Mouse (Mus musculus) heart, postnatal 36 days (tissue): ENCODE data around the gene Fxn. TPM values are rescaled to one million over a fixed set of nuclear protein-coding genes. Genes with fewer than 3 reads are reported as not detected.
A peak's percentile ranks its signal among the peaks of the same experiment; 100 is the strongest.
"Not testable (repeated sequence)": the region's sequence is repeated elsewhere in the genome, so short reads cannot be mapped to it uniquely, and the experiment has no call there.

Experiments
- DNase-seq, 2 experiments: peaks; one replicate each; pipeline ENCODE4 v3.0.0; 2021 to 2022
- intact Hi-C: fragments of 180-260 bp; cut with DNase I; formaldehyde crosslinking; loops from one replicate; pipeline ENCODE4 v1.15.1; 2025
- total RNA-seq, 2 experiments: library from RNA; stranded (reverse); gene quantifications; 2 replicates each; pipeline ENCODE4 v1.2.3; 2021

Gene Fxn
- total RNA-seq, 2 experiments from 2014 or later = 27.7 to 32.7 TPM

DNA sequence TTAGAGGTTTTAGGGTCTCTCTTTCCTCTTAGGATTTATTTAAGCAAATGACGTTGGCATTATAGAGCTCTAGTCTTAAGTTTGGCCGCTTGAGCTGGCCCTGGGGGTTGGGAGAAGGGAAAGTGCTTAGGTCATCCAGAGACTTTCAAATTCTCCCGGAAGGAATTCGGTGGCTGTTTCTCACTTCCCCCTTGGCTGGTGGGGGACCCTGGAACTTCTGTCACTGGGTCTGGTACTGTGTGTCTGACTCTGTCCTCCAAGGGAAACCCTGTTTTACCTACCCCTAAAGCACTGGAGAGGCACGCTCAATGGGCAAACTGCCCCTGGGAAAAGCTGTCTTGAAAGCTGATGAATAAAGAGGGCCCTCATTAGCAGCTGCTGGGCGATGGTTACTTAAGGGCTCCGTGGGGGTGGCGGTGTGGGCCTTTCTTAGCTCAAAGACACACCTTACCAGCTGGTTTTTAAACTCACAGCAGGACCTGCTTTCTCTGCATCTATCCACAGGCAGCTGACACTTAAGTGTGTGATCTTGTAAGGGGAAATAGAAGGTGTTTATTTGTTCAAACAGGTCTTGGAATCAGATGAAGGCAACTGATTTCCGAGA, 26.6 kb downstream of the Fxn start:
- intact Hi-C loops = no loop called here
- DNase-seq = no peak

- intact Hi-C loops = no loop called here
- DNase-seq = peak; percentile 13 to 23
Observed at GRCm38 (mm10) chr19:24251869-24252268, 28.5 kb downstream of the Fxn start.

DNA sequence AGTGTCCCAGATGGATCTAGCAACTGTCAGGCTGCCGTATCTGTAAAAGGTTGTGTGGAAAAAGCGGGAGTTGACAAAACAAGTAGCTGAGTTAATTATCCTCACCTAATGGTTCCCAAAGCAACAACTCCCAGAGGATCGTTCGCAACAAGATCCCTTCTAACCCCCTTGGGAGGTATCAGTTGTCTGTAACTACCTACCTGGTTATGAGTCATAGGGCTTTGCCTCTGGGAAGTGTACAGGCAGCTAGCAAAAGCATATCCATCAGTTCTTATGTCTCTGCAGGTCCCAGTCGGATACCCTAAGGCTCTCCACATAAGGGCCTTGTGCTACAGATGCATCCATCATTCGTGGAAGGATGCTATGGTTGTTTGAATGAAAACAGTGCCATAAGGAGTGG, 37.1 kb downstream of the Fxn start:
- intact Hi-C loops = no loop called here
- DNase-seq = no peak

DNA sequence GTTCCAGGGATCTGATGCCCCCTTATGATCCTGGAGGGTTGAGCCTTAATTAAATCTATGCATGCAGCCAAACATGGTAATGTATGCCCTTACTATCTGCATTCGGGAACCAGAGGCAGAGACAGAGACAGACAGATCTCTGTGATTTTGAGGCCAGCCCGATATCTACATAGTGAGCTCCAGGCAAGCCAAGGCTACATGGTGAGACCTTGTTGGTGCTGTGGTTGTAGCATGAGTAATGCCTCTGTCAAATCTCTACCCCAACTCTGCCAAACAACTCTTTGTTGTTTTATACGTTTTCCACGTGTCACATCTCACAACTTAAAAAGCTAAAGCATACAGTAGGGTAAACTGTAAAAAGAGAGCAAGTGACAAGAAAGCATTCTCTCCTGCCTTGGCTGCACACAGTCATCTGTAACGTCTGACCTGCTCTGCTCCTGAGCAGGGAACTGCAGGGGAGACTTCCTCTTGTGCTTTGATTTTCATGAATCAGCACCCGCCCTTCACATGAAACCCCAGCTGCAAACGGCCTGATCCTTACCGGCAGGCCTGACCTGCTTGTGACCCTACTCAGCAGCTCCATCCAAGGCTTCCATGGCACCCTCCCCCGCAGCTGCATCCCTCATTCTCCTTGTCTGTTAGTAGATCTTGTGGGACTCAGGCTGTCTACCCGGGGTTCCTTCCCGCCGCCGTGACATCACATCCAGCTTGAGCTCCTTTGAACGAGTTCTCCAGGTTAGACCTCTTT, 38.4 kb downstream of the Fxn start:
- intact Hi-C loops = no loop called here
- DNase-seq = no peak

DNA sequence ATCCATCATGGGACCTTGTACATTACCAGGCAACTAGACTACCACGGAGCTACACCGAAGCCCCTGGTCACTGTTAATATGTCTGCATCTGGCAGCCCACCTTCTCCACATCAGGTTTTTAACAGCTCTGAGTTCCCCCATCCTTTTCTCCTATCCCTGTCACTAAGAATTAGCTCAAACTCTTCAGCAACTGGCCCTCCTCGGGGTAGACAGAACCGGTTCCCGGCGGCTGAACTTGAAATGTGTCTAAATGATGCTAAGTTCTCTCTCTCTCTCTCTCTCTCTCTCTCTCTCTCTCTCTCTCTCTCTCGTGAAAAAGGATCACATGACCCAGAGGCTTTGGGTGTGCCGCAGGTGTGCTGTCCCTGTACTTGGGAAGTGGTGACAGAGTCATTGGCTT, 39.1 kb downstream of the Fxn start:
- no peak for DNase-seq
- intact Hi-C loops = no loop called here

- intact Hi-C loops = no loop called here
- DNase-seq = no peak
Observed at GRCm38 (mm10) chr19:24238011-24238410, 42.4 kb downstream of the Fxn start.

GRCm38 (mm10) chr19:24232356-24232755, 48.0 kb downstream of the Fxn start:
- intact Hi-C loops, DNase-seq: not testable (repeated sequence)

DNA sequence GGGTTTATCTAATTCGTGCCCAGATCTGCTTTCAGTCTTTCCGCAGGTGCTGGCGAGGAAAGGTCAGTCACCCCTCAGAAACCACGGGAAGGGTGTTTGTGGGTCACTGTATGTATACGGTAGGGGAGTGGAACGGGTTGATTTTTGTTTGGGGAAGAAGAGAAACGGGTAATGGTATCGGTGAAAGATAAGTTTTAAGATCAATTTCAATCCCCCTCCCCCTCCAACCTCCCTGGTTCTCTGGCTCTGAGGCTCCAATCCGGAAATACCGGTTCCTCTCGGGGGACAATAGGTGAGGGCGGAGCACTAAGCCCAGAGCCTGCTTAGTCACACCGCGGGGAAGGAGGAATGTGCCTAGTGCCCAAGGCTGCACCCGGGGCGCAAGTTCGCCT, 55.1 kb downstream of the Fxn start:
- peak; percentile 49 to 57 for DNase-seq
- intact Hi-C loops = loop anchor here (2.0 kb wide), 3 partner anchors 30 to 72 kb away; no protein-coding TSS in a partner anchor

- intact Hi-C loops = loop anchor here (2.0 to 5.0 kb wide), 4 partner anchors 30 to 72 kb away; no protein-coding TSS in a partner anchor
- peak; percentile 70 to 75 for DNase-seq
Observed at GRCm38 (mm10) chr19:24224500-24225304, 55.7 kb downstream of the Fxn start, which contains the start of gene Tjp2. Gene Tjp2, minus strand, starts transcription at chr19:24225030.

- intact Hi-C loops = loop anchor here (2.0 to 5.0 kb wide), 4 partner anchors 29 to 71 kb away; no protein-coding TSS in a partner anchor
- DNase-seq = peak; percentile 25 to 31
Observed at GRCm38 (mm10) chr19:24223851-24224251, 56.6 kb downstream of the Fxn start.

GRCm38 (mm10) chr19:24221455-24221854, 59.0 kb downstream of the Fxn start:
- DNase-seq = no peak
- intact Hi-C loops = loop anchor here (5.0 kb wide), 1 partner anchor 49 kb away; no protein-coding TSS in a partner anchor

GRCm38 (mm10) chr19:24220795-24221445, 59.5 kb downstream of the Fxn start:
- intact Hi-C loops = loop anchor here (1.0 to 5.0 kb wide), 2 partner anchors 49 to 68 kb away; no protein-coding TSS in a partner anchor
- no peak for DNase-seq

DNA sequence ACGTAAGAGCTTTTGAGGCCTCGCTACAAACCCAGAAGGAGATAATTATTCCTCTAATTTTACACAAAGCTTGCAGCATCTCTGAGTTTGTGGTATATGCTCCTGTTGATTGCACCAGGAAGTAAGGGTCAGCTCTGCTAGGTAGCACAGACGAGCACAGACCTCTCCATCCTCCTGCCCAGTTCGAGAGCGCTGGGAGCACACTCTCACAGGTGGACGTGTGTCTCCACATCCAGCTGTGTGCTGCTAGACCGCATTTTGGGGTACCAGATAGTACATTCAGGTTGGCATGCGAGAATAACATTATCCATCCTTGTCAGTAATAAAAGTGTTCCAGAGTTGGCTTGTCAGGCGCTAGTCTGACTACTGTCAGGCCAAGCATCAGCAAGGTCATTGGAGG, 61.4 kb downstream of the Fxn start:
- DNase-seq = no peak
- intact Hi-C loops = no loop called here

- DNase-seq = no peak
- intact Hi-C loops = no loop called here
Observed at GRCm38 (mm10) chr19:24218291-24218690, 62.1 kb downstream of the Fxn start.

DNA sequence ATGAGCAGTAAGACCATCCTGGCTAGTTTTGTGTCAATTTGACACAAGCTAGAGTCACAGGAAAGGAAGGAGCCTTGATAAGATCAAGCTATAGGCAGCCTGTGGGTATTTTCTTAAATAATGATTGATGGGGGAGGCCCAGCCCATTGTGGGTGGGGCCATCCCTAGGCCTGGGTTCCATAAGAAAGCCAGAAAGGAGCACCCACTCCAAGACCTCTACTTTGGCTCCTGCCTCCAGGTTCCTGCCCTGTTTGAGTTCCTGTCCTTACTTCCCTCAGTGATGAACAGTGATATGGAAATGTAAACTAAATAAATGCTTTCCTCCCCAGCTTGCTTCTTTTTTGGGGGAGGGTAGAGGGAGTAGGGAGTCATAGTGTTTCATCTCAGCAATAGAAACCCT, 62.6 kb downstream of the Fxn start:
- intact Hi-C loops = no loop called here
- no peak for DNase-seq

DNA sequence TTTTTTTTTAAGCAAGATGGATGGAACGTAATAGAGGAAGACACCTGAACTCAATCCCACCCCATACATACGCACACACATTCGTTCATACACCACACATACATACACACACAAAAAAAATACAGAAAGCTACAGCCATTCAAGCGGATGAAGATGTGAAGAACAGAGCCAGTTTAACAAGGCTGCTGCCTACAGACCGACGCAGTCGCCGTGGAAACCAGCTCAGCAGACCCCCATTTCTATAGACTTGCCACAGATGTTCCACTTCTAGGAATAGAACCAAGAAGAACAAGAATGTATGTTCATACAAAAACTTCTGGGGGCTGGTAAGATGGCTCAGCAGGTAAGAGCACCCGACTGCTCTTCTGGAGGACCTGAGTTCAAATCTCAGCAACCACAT, 63.6 kb downstream of the Fxn start:
- intact Hi-C loops = no loop called here
- DNase-seq = no peak

DNA sequence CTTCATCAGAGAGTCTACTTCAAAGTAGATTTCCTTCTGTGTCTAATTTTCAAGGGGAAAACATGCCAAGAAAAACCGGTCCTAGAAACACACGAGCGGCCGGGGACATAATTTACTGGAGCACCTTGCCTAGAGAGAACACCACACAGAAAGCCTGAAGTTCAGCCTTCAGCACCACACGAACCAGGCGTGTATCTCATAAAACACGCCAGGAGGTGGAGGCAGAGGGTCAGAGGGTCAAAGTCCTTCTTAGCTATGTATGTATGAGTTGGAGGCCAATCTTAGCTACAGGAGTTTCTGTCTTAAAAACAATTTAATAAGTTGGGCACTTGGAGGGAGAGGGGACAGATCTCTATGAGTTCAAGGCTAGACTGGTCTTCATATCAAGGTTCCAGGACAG, 65.5 kb downstream of the Fxn start:
- intact Hi-C loops = no loop called here
- no peak for DNase-seq

DNA sequence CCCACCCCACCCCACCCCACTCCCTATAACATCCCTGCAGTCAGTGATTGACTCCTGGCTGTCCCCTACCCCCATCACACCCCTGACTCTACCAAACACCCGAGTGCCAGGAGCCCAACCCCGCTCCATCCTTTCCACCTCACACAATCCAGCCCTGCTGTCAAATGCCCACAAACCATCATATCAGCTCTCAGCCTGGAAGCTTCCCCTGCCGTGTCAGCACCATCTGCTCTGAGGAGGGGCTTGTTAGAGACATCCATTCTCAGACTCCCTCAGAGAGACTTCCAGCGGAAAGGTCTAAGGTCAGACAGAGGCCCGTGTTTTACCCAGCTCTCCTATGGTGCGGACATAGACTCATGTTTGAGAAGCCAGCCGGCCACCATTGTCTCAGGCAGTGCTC, 67.1 kb downstream of the Fxn start:
- intact Hi-C loops = no loop called here
- no peak for DNase-seq

- intact Hi-C loops = no loop called here
- DNase-seq = peak; percentile 19 to 21
Observed at GRCm38 (mm10) chr19:24212552-24213249, 67.7 kb downstream of the Fxn start.
